Mouse (Mus musculus): ENCODE results near the gene Esrra. TPM values are rescaled to one million over a fixed set of nuclear protein-coding genes. Genes with fewer than 3 reads are reported as not detected.

Gene Esrra
- polyA plus RNA-seq, 1 experiment from 2014 or later, result 20.8 TPM

DNA sequence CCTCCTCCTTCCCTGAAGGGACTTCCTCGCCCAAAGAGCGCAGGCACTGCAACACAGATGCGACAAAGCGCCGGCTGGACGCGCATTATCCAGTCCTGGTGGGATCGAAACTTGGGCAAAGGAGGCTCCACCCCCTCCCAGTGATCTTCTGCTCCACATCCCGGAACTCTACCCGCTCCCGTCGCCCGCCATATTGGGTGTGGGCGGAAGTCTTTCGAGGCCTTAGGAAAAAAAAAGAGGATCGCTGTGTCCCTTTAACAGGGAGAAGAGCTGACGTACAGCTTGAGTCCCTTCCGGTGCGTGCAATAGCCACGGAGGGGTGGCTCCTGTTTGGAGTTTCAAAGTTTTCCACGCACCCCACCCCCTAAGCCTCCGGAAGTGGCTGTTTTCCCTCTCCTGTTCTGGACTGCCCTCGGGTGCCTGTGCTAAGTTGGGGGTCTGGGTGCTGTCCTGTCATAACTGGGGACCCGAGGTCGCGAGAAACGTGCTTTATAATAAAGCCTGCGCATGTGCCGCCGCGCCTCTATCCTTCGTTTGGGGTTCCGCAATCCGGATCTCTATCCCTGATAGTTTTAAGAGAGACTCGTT is 29.9 kb upstream of the Esrra start:
- peak overlapping the region; percentile 89 for H3K4me2 ChIP-seq (replicated peaks; ENCODE audit: low read depth)
- TF ChIP-seq EP300 (optimal IDR thresholded peaks at IDR 0.05) (peak; percentile 93), CTCF (IDR thresholded peaks at IDR 0.05; ENCODE audit: low read depth) (no peak)
- H3K36me3 ChIP-seq (ENCODE audit: control insufficient read depth, insufficient read depth, low read length), result peaks cover 14% of the 10 kb centered on the region
- H3K4me1 ChIP-seq (replicated peaks; ENCODE audit: control insufficient read depth, insufficient read depth), result peaks cover 6% of the 10 kb centered on the region; the same call in 1 of the 2 replicates
- ATAC-seq (ENCODE audit: low FRiP score, low TSS enrichment), result peak; percentile 73
- peak overlapping the region; percentile 94 for H3K27ac ChIP-seq (replicated peaks)
- H3K9me3 ChIP-seq (ENCODE audit: control insufficient read depth, low read length), result no peaks in the 10 kb centered on the region
- peak overlapping the region; percentile 79 for H3K9ac ChIP-seq (ENCODE audit: low read length)
- WGBS, result under 1% methylated on average over 35 of the region's 35 CpGs
- H3K4me3 ChIP-seq (ENCODE audit: low read depth, low read length), result peak overlapping the region; percentile 65
- peak; percentile 95 for DNase-seq (ENCODE audit: low spot score)
- H3K27me3 ChIP-seq (ENCODE audit: control insufficient read depth, insufficient read depth, low read length), result no peaks in the 10 kb centered on the region

DNA sequence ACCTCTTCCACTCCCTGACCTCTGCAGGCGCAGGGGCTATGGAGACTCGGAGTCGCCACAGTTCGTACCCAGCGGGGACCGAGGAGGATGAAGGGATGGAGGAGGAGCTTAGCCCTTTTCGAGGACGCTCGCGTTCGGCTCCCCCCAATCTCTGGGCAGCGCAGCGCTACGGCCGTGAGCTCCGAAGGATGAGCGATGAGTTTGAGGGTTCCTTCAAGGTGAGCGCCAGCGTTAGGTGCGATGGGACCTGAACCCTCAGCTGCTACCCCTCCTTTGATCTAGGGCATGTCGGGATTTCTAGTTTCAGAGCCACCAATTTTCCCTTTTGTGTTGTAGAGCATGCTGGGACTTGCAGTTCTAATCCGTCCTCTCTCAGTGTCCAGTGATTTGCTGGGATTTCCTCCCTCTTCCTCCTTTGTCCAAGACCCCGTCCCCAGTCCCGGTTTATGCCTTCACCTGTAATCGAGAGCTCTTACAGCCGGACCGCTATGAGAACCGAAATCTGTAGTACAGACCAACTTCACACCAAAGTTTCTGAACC is 29.1 kb upstream of the Esrra start:
- ATAC-seq (ENCODE audit: low FRiP score, low TSS enrichment) (no peak), DNase-seq (ENCODE audit: low spot score) (peak; percentile 63)
- Histone ChIP-seq H3K4me3 (ENCODE audit: low read depth, low read length) (peak overlapping the region; percentile 65), H3K27me3 (ENCODE audit: control insufficient read depth, insufficient read depth, low read length) (no peaks in the 10 kb centered on the region), H3K9me3 (ENCODE audit: control insufficient read depth, low read length) (no peaks in the 10 kb centered on the region), H3K36me3 (ENCODE audit: control insufficient read depth, insufficient read depth, low read length) (peaks cover 10% of the 10 kb centered on the region), H3K27ac (replicated peaks) (peak overlapping the region; percentile 94), H3K9ac (ENCODE audit: low read length) (peak overlapping the region; percentile 79), H3K4me1 (replicated peaks; ENCODE audit: control insufficient read depth, insufficient read depth) (peaks cover 6% of the 10 kb centered on the region; the same call in 1 of the 2 replicates), H3K4me2 (replicated peaks; ENCODE audit: low read depth) (peak overlapping the region; percentile 89)
- TF ChIP-seq CTCF (IDR thresholded peaks at IDR 0.05; ENCODE audit: low read depth) (no peak), EP300 (optimal IDR thresholded peaks at IDR 0.05) (no peak)
- WGBS, result under 1% methylated on average over 28 of the region's 28 CpGs

- ATAC-seq (ENCODE audit: low FRiP score, low TSS enrichment), result no peak
- Histone ChIP-seq H3K9me3 (ENCODE audit: control insufficient read depth, low read length) (no peaks in the 10 kb centered on the region), H3K9ac (ENCODE audit: low read length) (no peak overlapping the region; the same call in 1 of the 2 replicates), H3K27ac (replicated peaks) (peak overlapping the region; percentile 24; the same call in 1 of the 2 replicates), H3K4me2 (replicated peaks; ENCODE audit: low read depth) (peak overlapping the region; percentile 89), H3K4me3 (ENCODE audit: low read depth, low read length) (peak overlapping the region; percentile 65), H3K36me3 (ENCODE audit: control insufficient read depth, insufficient read depth, low read length) (peaks cover 5% of the 10 kb centered on the region; the same call in 1 of the 2 replicates), H3K27me3 (ENCODE audit: control insufficient read depth, insufficient read depth, low read length) (no peaks in the 10 kb centered on the region), H3K4me1 (replicated peaks; ENCODE audit: control insufficient read depth, insufficient read depth) (peaks cover 6% of the 10 kb centered on the region; the same call in 1 of the 2 replicates)
- TF ChIP-seq CTCF (IDR thresholded peaks at IDR 0.05; ENCODE audit: low read depth), result no peak
- TF ChIP-seq EP300 (optimal IDR thresholded peaks at IDR 0.05), result no peak
- DNase-seq (ENCODE audit: low spot score), result no peak
- 48% methylated on average over 5 of the region's 5 CpGs for WGBS
Observed at GRCm38 (mm10) chr19:6949951-6950350, 28.3 kb upstream of the Esrra start.

DNA sequence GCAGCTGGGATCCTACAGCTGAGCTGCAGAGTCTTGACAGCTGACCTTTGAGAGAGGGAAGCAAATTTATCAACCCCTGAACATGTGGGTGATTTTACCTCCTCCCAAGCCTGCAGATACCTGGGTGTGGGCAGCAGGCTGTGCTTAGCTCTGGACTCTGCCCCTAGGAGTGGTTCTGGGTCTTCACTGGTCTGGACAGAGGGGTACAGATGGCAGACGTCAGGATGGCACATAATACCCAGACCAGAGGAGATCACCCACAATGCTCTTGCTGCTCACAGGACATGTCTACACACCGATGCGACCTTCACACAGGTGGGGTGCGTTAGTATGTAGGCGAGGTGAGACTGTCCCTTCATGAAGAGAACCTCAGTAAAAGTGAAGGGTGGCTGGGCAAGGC is 27.9 kb upstream of the Esrra start:
- DNase-seq (ENCODE audit: low spot score), result no peak
- peaks cover 6% of the 10 kb centered on the region; the same call in 1 of the 2 replicates for H3K4me1 ChIP-seq (replicated peaks; ENCODE audit: control insufficient read depth, insufficient read depth)
- no peaks in the 10 kb centered on the region for H3K9me3 ChIP-seq (ENCODE audit: control insufficient read depth, low read length)
- H3K9ac ChIP-seq (ENCODE audit: low read length), result no peak overlapping the region; the same call in 1 of the 2 replicates
- ATAC-seq (ENCODE audit: low FRiP score, low TSS enrichment), result no peak
- peak overlapping the region; percentile 24; the same call in 1 of the 2 replicates for H3K27ac ChIP-seq (replicated peaks)
- H3K36me3 ChIP-seq (ENCODE audit: control insufficient read depth, insufficient read depth, low read length), result peaks cover 4% of the 10 kb centered on the region; the same call in 1 of the 2 replicates
- H3K4me2 ChIP-seq (replicated peaks; ENCODE audit: low read depth), result no peak overlapping the region
- H3K4me3 ChIP-seq (ENCODE audit: low read depth, low read length), result no peak overlapping the region
- no peaks in the 10 kb centered on the region for H3K27me3 ChIP-seq (ENCODE audit: control insufficient read depth, insufficient read depth, low read length)
- 79% methylated on average over 5 of the region's 5 CpGs for WGBS
- no peak for TF ChIP-seq CTCF (IDR thresholded peaks at IDR 0.05; ENCODE audit: low read depth)
- no peak for TF ChIP-seq EP300 (optimal IDR thresholded peaks at IDR 0.05)

- Histone ChIP-seq H3K9ac (ENCODE audit: low read length) (no peak overlapping the region), H3K4me3 (ENCODE audit: low read depth, low read length) (no peak overlapping the region)
- ATAC-seq (ENCODE audit: low FRiP score, low TSS enrichment), result no peak
Observed at GRCm38 (mm10) chr19:6948186-6948585, 26.6 kb upstream of the Esrra start.

GRCm38 (mm10) chr19:6947742-6948141 is 26.1 kb upstream of the Esrra start:
- ATAC-seq (ENCODE audit: low FRiP score, low TSS enrichment), result no peak
- Histone ChIP-seq H3K4me3 (ENCODE audit: low read depth, low read length) (no peak overlapping the region), H3K9me3 (ENCODE audit: control insufficient read depth, low read length) (no peaks in the 10 kb centered on the region)

More at GRCm38 (mm10) chr19:6948186-6948585, 26.6 kb upstream of the Esrra start:
- TF ChIP-seq EP300 (optimal IDR thresholded peaks at IDR 0.05) (no peak), CTCF (IDR thresholded peaks at IDR 0.05; ENCODE audit: low read depth) (no peak)
- Histone ChIP-seq H3K27me3 (ENCODE audit: control insufficient read depth, insufficient read depth, low read length) (no peaks in the 10 kb centered on the region), H3K9me3 (ENCODE audit: control insufficient read depth, low read length) (no peaks in the 10 kb centered on the region), H3K4me1 (replicated peaks; ENCODE audit: control insufficient read depth, insufficient read depth) (peaks cover 6% of the 10 kb centered on the region; the same call in 1 of the 2 replicates), H3K36me3 (ENCODE audit: control insufficient read depth, insufficient read depth, low read length) (peaks cover 2% of the 10 kb centered on the region; the same call in 1 of the 2 replicates), H3K27ac (replicated peaks) (no peak overlapping the region), H3K4me2 (replicated peaks; ENCODE audit: low read depth) (no peak overlapping the region)
- no peak for DNase-seq (ENCODE audit: low spot score)
- 72% methylated on average over 4 of the region's 4 CpGs for WGBS

More at GRCm38 (mm10) chr19:6947742-6948141, 26.1 kb upstream of the Esrra start:
- Histone ChIP-seq H3K4me2 (replicated peaks; ENCODE audit: low read depth) (no peak overlapping the region), H3K36me3 (ENCODE audit: control insufficient read depth, insufficient read depth, low read length) (peaks cover 2% of the 10 kb centered on the region; the same call in 1 of the 2 replicates), H3K27ac (replicated peaks) (no peak overlapping the region), H3K27me3 (ENCODE audit: control insufficient read depth, insufficient read depth, low read length) (no peaks in the 10 kb centered on the region), H3K4me1 (replicated peaks; ENCODE audit: control insufficient read depth, insufficient read depth) (peaks cover 2% of the 10 kb centered on the region; the same call in 1 of the 2 replicates), H3K9ac (ENCODE audit: low read length) (no peak overlapping the region)
- no peak for DNase-seq (ENCODE audit: low spot score)
- WGBS, result 48% methylated on average over 4 of the region's 4 CpGs
- TF ChIP-seq CTCF (IDR thresholded peaks at IDR 0.05; ENCODE audit: low read depth) (no peak), EP300 (optimal IDR thresholded peaks at IDR 0.05) (no peak)

All from stomach, postnatal 0 days (tissue).